Mouse (Mus musculus): ENCODE measurements around the gene Clcn6. TPM values are rescaled to one million over a fixed set of nuclear protein-coding genes. Genes with fewer than 3 reads are reported as not detected.

Gene Clcn6
- polyA plus RNA-seq, 1 experiment from 2014 or later: 9.2 TPM

- no peaks in the 10 kb centered on the region for H3K27me3 ChIP-seq
- ChIA-PET POLR2A (no interaction called here), CTCF (interaction anchor here (0.7 kb wide), 1 partner anchor 8 kb away, joined by 3 read pairs; no protein-coding TSS in a partner anchor)
- no peak for TF ChIP-seq CTCF (IDR thresholded peaks at IDR 0.05)
- no peak for DNase-seq (ENCODE audit: low read depth, low spot score)
- ATAC-seq: peak; percentile 67
- in situ Hi-C loops (cut with MboI; ENCODE audit: low pct_unique_long_range_greater_than_20kb): loop anchor here (5.0 kb wide), 1 partner anchor 38 kb away; no protein-coding TSS in a partner anchor
Observed at GRCm38 (mm10) chr4:148000202-148000772, 38.3 kb downstream of the Clcn6 start, which contains the start of gene Nppa. TSS of gene Nppa (plus strand) at chr4:148000722.

DNA sequence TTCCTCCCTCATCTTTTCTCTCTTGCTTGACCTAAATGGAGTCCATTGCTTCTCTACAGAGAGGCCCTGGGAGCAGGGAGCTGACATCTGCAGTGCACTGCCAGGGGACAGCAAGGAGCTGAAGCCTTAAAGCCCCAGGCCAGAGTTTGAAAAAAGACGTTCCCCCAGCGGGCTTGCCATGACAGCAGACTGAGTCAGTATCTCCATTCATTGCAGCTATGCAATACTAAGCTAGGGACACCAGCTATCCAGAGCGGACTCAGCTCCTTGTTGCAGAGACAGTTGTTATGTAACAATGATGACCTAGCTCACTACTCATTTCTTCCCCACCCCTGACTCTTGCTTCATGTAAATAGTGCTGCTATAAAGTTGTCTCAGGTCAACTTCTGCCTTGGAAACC is 43.3 kb downstream of the Clcn6 start:
- H3K27me3 ChIP-seq: no peaks in the 10 kb centered on the region
- no peak for ATAC-seq
- ChIA-PET CTCF (no interaction called here), POLR2A (interaction anchor here (0.7 kb wide), 1 partner anchor 58 kb away, joined by 3 read pairs; no protein-coding TSS in a partner anchor)
- TF ChIP-seq CTCF (IDR thresholded peaks at IDR 0.05): no peak
- DNase-seq (ENCODE audit: low read depth, low spot score): no peak
- in situ Hi-C loops (cut with MboI; ENCODE audit: low pct_unique_long_range_greater_than_20kb): no loop called here

DNA sequence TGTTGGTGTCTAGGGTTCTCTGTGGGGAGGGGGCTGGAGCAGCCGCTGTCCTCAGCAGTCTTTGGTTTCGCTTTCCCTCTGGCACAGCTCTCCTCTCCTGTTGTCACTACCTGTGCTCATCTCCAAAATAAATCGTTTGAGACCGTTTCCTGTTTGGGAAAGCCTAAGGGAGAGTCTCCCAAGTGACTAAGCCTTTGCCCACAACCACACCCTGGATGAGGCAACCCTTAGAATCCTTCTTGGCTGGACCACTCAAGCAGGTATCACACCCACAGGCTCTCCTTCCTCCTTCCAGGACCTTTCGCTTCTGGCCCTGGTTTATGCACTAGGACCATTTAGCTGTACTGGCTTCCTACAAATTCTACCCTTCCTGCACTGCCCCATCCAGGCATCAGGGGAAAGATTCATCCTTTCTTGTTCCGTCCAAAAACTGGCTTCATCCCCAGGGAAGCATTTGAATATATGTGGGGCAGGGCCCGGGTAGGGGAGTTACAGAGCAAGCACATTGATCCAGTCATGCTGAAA is 45.0 kb downstream of the Clcn6 start:
- H3K27me3 ChIP-seq: no peaks in the 10 kb centered on the region
- ChIA-PET CTCF (no interaction called here), POLR2A (no interaction called here)
- DNase-seq (ENCODE audit: low read depth, low spot score) (no peak), ATAC-seq (no peak)
- in situ Hi-C loops (cut with MboI; ENCODE audit: low pct_unique_long_range_greater_than_20kb): no loop called here
- TF ChIP-seq CTCF (IDR thresholded peaks at IDR 0.05): no peak

GRCm38 (mm10) chr4:147985205-147986132 is 53.2 kb downstream of the Clcn6 start, which contains the start of gene Nppb:
TSS of gene Nppb (plus strand) at chr4:147985788.
- ChIA-PET CTCF (interaction anchor here (0.8 to 1.7 kb wide), 4 partner anchors 10 to 30 kb away, joined by 3 to 5 read pairs (median 3); no protein-coding TSS in a partner anchor), POLR2A (interaction anchor here (1.3 kb wide), 1 partner anchor 23 kb away, joined by 3 read pairs; no protein-coding TSS in a partner anchor)
- H3K27me3 ChIP-seq: no peaks in the 10 kb centered on the region
- ATAC-seq (peak; percentile 60), DNase-seq (ENCODE audit: low read depth, low spot score) (no peak)
- no peak for TF ChIP-seq CTCF (IDR thresholded peaks at IDR 0.05)
- in situ Hi-C loops (cut with MboI; ENCODE audit: low pct_unique_long_range_greater_than_20kb): no loop called here

GRCm38 (mm10) chr4:147979441-147979860 is 59.2 kb downstream of the Clcn6 start:
- in situ Hi-C loops (cut with MboI; ENCODE audit: low pct_unique_long_range_greater_than_20kb): no loop called here
- ChIA-PET POLR2A (no interaction called here), CTCF (no interaction called here)
- no peak for DNase-seq (ENCODE audit: low read depth, low spot score)
- TF ChIP-seq CTCF (IDR thresholded peaks at IDR 0.05): no peak
- no peaks in the 10 kb centered on the region for H3K27me3 ChIP-seq
- no peak for ATAC-seq

DNA sequence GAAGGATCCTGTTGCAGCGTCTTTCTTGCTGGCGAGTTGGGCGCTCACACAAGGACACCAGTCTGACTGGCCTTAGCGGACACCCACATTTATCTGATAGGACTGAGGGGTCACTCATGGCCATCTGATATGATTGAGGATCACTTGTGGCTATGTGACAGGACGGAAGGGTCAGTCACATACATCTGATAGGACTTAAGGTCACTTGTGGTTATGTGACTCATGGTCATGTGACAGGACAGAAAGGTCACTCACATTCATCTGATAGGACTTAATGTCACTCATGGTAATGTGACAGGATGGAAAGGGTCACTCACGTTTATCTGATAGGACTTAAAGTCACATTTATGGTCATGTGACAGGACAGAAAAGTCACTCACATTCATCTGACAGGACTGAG is 60.2 kb downstream of the Clcn6 start:
- TF ChIP-seq CTCF (IDR thresholded peaks at IDR 0.05): no peak
- in situ Hi-C loops (cut with MboI; ENCODE audit: low pct_unique_long_range_greater_than_20kb): no loop called here
- CTCF ChIA-PET: no interaction called here
- POLR2A ChIA-PET: no interaction called here
- ATAC-seq: no peak
- DNase-seq (ENCODE audit: low read depth, low spot score): no peak
- H3K27me3 ChIP-seq: no peaks in the 10 kb centered on the region

GRCm38 (mm10) chr4:147977726-147978125 is 60.9 kb downstream of the Clcn6 start:
- POLR2A ChIA-PET: no interaction called here
- in situ Hi-C loops (cut with MboI; ENCODE audit: low pct_unique_long_range_greater_than_20kb): no loop called here
- TF ChIP-seq CTCF (IDR thresholded peaks at IDR 0.05): no peak
- CTCF ChIA-PET: no interaction called here
- DNase-seq (ENCODE audit: low read depth, low spot score) (no peak), ATAC-seq (no peak)
- no peaks in the 10 kb centered on the region for H3K27me3 ChIP-seq

GRCm38 (mm10) chr4:147976237-147976636 is 62.4 kb downstream of the Clcn6 start:
- DNase-seq (ENCODE audit: low read depth, low spot score) (no peak), ATAC-seq (no peak)
- CTCF ChIA-PET: interaction anchor here (0.9 to 1.5 kb wide), 3 partner anchors 8 to 15 kb away, joined by 3 to 4 read pairs (median 3); partner anchors contain the start of gene Nppb
- POLR2A ChIA-PET: no interaction called here
- TF ChIP-seq CTCF (IDR thresholded peaks at IDR 0.05): no peak
- in situ Hi-C loops (cut with MboI; ENCODE audit: low pct_unique_long_range_greater_than_20kb): no loop called here
- no peaks in the 10 kb centered on the region for H3K27me3 ChIP-seq

DNA sequence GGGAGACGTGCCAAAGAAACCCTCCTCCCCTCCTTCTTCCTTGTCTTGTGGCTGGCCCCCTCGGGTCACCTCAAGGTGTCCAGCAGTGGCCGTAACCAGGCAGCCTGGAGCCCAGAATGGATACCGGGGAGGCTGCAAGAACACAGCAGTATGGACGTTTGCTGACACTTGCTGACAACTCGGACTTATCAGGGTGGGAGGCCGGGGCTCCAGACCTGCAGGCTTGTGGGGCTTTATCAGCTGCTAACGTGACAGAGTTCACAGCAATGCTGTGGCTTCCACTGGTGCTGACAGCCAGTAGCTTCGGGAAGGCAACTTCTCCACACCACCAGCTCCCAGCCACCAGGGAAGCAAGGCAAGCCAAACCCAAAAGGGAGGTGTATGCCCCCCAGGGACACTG is 69.3 kb downstream of the Clcn6 start:
- DNase-seq (ENCODE audit: low read depth, low spot score): no peak

GRCm38 (mm10) chr4:147968816-147969215 is 69.8 kb downstream of the Clcn6 start:
- DNase-seq (ENCODE audit: low read depth, low spot score): no peak
- TF ChIP-seq CTCF (IDR thresholded peaks at IDR 0.05): no peak
- POLR2A ChIA-PET: interaction anchor here (0.6 kb wide), 1 partner anchor 35 kb away, joined by 4 read pairs; no protein-coding TSS in a partner anchor
- no peak for ATAC-seq
- no peaks in the 10 kb centered on the region for H3K27me3 ChIP-seq
- CTCF ChIA-PET: interaction anchor here (1.4 kb wide), 1 partner anchor 8 kb away, joined by 4 read pairs; no protein-coding TSS in a partner anchor
- in situ Hi-C loops (cut with MboI; ENCODE audit: low pct_unique_long_range_greater_than_20kb): no loop called here

More for the DNA sequence above, 69.3 kb downstream of the Clcn6 start:
- POLR2A ChIA-PET: interaction anchor here (0.6 kb wide), 1 partner anchor 34 kb away, joined by 4 read pairs; no protein-coding TSS in a partner anchor
- H3K27me3 ChIP-seq: no peaks in the 10 kb centered on the region
- in situ Hi-C loops (cut with MboI; ENCODE audit: low pct_unique_long_range_greater_than_20kb): no loop called here
- CTCF ChIA-PET: interaction anchor here (1.3 to 1.4 kb wide), 2 partner anchors 9 to 97 kb away, joined by 4 read pairs; no protein-coding TSS in a partner anchor
- ATAC-seq: no peak
- TF ChIP-seq CTCF (IDR thresholded peaks at IDR 0.05): no peak
